Mouse (Mus musculus): ENCODE measurements around the gene Fgfr2. TPM values are rescaled to one million over a fixed set of nuclear protein-coding genes. Genes with fewer than 3 reads are reported as not detected.

Gene Fgfr2
- polyA plus RNA-seq, 1 experiment, result not detected

Other genes starting within 250 kb of the Fgfr2 start
- 4.1 and 4.3 TPM in 2 replicates for gene Zranb1, start 192.2 kb downstream of the Fgfr2 start, polyA plus RNA-seq (2012)
- gene Ctbp2, start 1.0 kb upstream of the Fgfr2 start, polyA plus RNA-seq (2012), result 70.3 and 70.7 TPM in 2 replicates

All from megakaryocyte-erythroid progenitor cell, adult 5 weeks (primary cell).